Mouse (Mus musculus) MEL (cell line): Measurements from ENCODE around the gene Cd52. TPM values are rescaled to one million over a fixed set of nuclear protein-coding genes. Genes with fewer than 3 reads are reported as not detected.
A peak's percentile ranks its signal among the peaks of the same experiment; 100 is the strongest.

ENCODE experiments used
- DNase-seq: peaks from one replicate; pipeline ENCODE4 v3.0.0; 2011; ENCODE audit warnings: low read depth, low spot score
- H3K27ac ChIP-seq: 2 replicates; pipeline ENCODE4 v1.5.1; 2012; ENCODE audit warnings: low read depth, mild to moderate bottlenecking, control low read depth, low read length, moderate library complexity; ENCODE audit not compliant: control insufficient read depth
- H3K27me3 ChIP-seq, 2 experiments: fragments of 150-350 bp in 1 of 2; sonication (generic) in 1 of 2; 2 replicates each; pipeline ENCODE4 v1.6.1; 2012; ENCODE audit warnings: low read length in 2 of 2, mild to moderate bottlenecking in 2 of 2, improper control_type of control experiment in 1 of 2, moderate library complexity in 1 of 2; ENCODE audit not compliant: insufficient read depth in 2 of 2, control insufficient read depth in 1 of 2
- H3K36me3 ChIP-seq, 2 experiments: 2 replicates each; pipeline ENCODE4 v1.6.1; 2012 to 2014; ENCODE audit warnings: low read length in 2 of 2, improper control_type of control experiment in 1 of 2, inconsistent platforms in 1 of 2, mild to moderate bottlenecking in 1 of 2; ENCODE audit not compliant: insufficient read depth in 2 of 2, control insufficient read depth in 1 of 2
- H3K4me1 ChIP-seq, 2 experiments: fragments of 150-350 bp in 1 of 2; sonication (generic) in 1 of 2; 2 replicates each; pipeline ENCODE4 v1.6.1; 2012; ENCODE audit warnings: low read length in 2 of 2, improper control_type of control experiment in 1 of 2, mild to moderate bottlenecking in 1 of 2; ENCODE audit not compliant: insufficient read depth in 2 of 2, control insufficient read depth in 1 of 2
- H3K4me3 ChIP-seq, 2 experiments: fragments of 150-350 bp in 1 of 2; sonication (generic) in 1 of 2; 2 replicates each; pipeline ENCODE4 v1.5.1; 2012; ENCODE audit warnings: low read depth in 2 of 2, low read length in 2 of 2, mild to moderate bottlenecking in 2 of 2, moderate library complexity in 2 of 2, control low read depth in 1 of 2, improper control_type of control experiment in 1 of 2; ENCODE audit not compliant: control insufficient read depth in 1 of 2, insufficient read depth in 1 of 2
- H3K79me2 ChIP-seq: 2 replicates; pipeline ENCODE4 v1.6.1; 2012; ENCODE audit warnings: mild to moderate bottlenecking, low read length, moderate library complexity; ENCODE audit not compliant: control insufficient read depth, poor library complexity, insufficient read depth
- H3K9ac ChIP-seq: 2 replicates; pipeline ENCODE4 v1.6.1; 2012; ENCODE audit warnings: low read depth, mild to moderate bottlenecking, control low read depth, low read length, moderate library complexity; ENCODE audit not compliant: control insufficient read depth, poor library complexity, severe bottlenecking
- H3K9me3 ChIP-seq: fragments of 150-350 bp; sonication (generic); replicated peaks from 2 replicates; pipeline ENCODE4 v1.6.1; 2012; ENCODE audit warnings: mild to moderate bottlenecking, low read length, improper control_type of control experiment, moderate library complexity; ENCODE audit not compliant: insufficient read depth
- BHLHE40 ChIP-seq: IDR thresholded peaks from 2 replicates; pipeline ENCODE4 v1.6.1; 2012; ENCODE audit warnings: low read depth, mild to moderate bottlenecking, inconsistent platforms, low read length, improper control_type of control experiment, borderline replicate concordance
- CHD1 ChIP-seq: IDR thresholded peaks from 2 replicates; pipeline ENCODE4 v1.6.1; 2012; ENCODE audit warnings: low read depth, mild to moderate bottlenecking, inconsistent platforms, low read length, improper control_type of control experiment
- CHD2 ChIP-seq: IDR thresholded peaks from 2 replicates; pipeline ENCODE4 v1.6.1; 2011; ENCODE audit warnings: low read length, improper control_type of control experiment
- E2F4 ChIP-seq: IDR thresholded peaks from 2 replicates; pipeline ENCODE4 v1.6.1; 2011; ENCODE audit warnings: low read depth, low read length, improper control_type of control experiment, borderline replicate concordance
- ELF1 ChIP-seq: IDR thresholded peaks from 2 replicates; pipeline ENCODE4 v1.6.1; 2014; ENCODE audit warnings: low read depth, mild to moderate bottlenecking, inconsistent platforms, low read length, improper control_type of control experiment, moderate library complexity
- EP300 ChIP-seq, 2 experiments: IDR thresholded peaks; 2 replicates each; pipeline ENCODE4 v1.6.1; 2011; ENCODE audit warnings: improper control_type of control experiment in 2 of 2, low read length in 2 of 2, low read depth in 1 of 2, mild to moderate bottlenecking in 1 of 2
- ETS1 ChIP-seq: IDR thresholded peaks from 2 replicates; pipeline ENCODE4 v1.6.1; 2012; ENCODE audit warnings: low read depth, mild to moderate bottlenecking, inconsistent platforms, low read length, improper control_type of control experiment, moderate library complexity
- GATA1 ChIP-seq: IDR thresholded peaks from 2 replicates; pipeline ENCODE4 v1.6.1; 2011; ENCODE audit warnings: low read depth, low read length, improper control_type of control experiment
- MAFK ChIP-seq: IDR thresholded peaks from 2 replicates; pipeline ENCODE4 v1.6.1; 2011; ENCODE audit warnings: low read depth, mild to moderate bottlenecking, low read length, improper control_type of control experiment, borderline replicate concordance
- MAZ ChIP-seq: IDR thresholded peaks from 2 replicates; pipeline ENCODE4 v1.6.1; 2012; ENCODE audit warnings: low read depth, mild to moderate bottlenecking, inconsistent platforms, low read length, improper control_type of control experiment
- MXI1 ChIP-seq: IDR thresholded peaks from 2 replicates; pipeline ENCODE4 v1.6.1; 2011; ENCODE audit warnings: mild to moderate bottlenecking, low read depth, low read length, improper control_type of control experiment
- NELFE ChIP-seq: IDR thresholded peaks from 2 replicates; pipeline ENCODE4 v1.6.1; 2011; ENCODE audit warnings: low read depth, low read length, improper control_type of control experiment
- POLR2AphosphoS5 ChIP-seq: IDR thresholded peaks from 2 replicates; pipeline ENCODE4 v1.6.1; 2012; ENCODE audit warnings: low read depth, borderline replicate concordance, mild to moderate bottlenecking, inconsistent platforms, low read length, moderate library complexity, mixed read lengths
- RAD21 ChIP-seq: IDR thresholded peaks from 2 replicates; pipeline ENCODE4 v1.6.1; 2011; ENCODE audit warnings: mild to moderate bottlenecking, low read depth, low read length, improper control_type of control experiment
- RCOR1 ChIP-seq: IDR thresholded peaks from 2 replicates; pipeline ENCODE4 v1.6.1; 2012; ENCODE audit warnings: low read depth, mild to moderate bottlenecking, inconsistent platforms, low read length, improper control_type of control experiment
- SIN3A ChIP-seq: IDR thresholded peaks from 2 replicates; pipeline ENCODE4 v1.6.1; 2012; ENCODE audit warnings: low read length, improper control_type of control experiment, inconsistent platforms
- TAL1 ChIP-seq: IDR thresholded peaks from 2 replicates; pipeline ENCODE4 v1.6.1; 2012; ENCODE audit warnings: mild to moderate bottlenecking, inconsistent platforms, low read length, moderate library complexity, mixed read lengths
- TBP ChIP-seq: IDR thresholded peaks from 2 replicates; pipeline ENCODE4 v1.8.0; 2011; ENCODE audit warnings: low read depth, low read length, improper control_type of control experiment
- TCF12 ChIP-seq: IDR thresholded peaks from 2 replicates; pipeline ENCODE4 v1.6.1; 2014; ENCODE audit warnings: low read depth, mild to moderate bottlenecking, inconsistent platforms, low read length, improper control_type of control experiment, moderate library complexity
- USF2 ChIP-seq, 2 experiments: IDR thresholded peaks; 2 replicates each; pipeline ENCODE4 v1.6.1; 2011 to 2012; ENCODE audit warnings: improper control_type of control experiment in 2 of 2, low read length in 2 of 2, borderline replicate concordance in 1 of 2, inconsistent platforms in 1 of 2, low read depth in 1 of 2, mild to moderate bottlenecking in 1 of 2; ENCODE audit not compliant: insufficient read depth in 1 of 2
- ZKSCAN1 ChIP-seq: IDR thresholded peaks from 2 replicates; pipeline ENCODE4 v1.6.1; 2012; ENCODE audit warnings: low read depth, mild to moderate bottlenecking, inconsistent platforms, low read length, improper control_type of control experiment, moderate library complexity
- ZNF384 ChIP-seq: IDR thresholded peaks from 2 replicates; pipeline ENCODE4 v1.6.1; 2012; ENCODE audit warnings: low read depth, mild to moderate bottlenecking, inconsistent platforms, low read length, improper control_type of control experiment
- polyA plus RNA-seq, 2 experiments: library from polyadenylated mRNA; stranded (reverse) in 1 of 2; unstranded in 1 of 2; fragments of >175 nt in 1 of 2; fragments of >200 nt in 1 of 2; gene quantifications; 2 replicates each; pipeline versions ENCODE4 v1.2.1 to v1.2.4; 2012; ENCODE audit warnings: low replicate concordance in 2 of 2, low read depth in 1 of 2; ENCODE audit not compliant: insufficient read length in 2 of 2, insufficient read depth in 1 of 2, missing spikeins in 1 of 2
- total RNA-seq: library from RNA; depleted of rRNA; stranded (reverse); fragments of 300-350 nt; gene quantifications from 2 replicates; pipeline ENCODE4 v1.2.3, GENCODE M21; 2012

The Cd52 gene
- total and polyA plus RNA-seq, 3 experiments: 0.86 to 1.3 TPM; not detected in 1

GRCm38 (mm10) chr4:134106105-134106504 is 11.2 kb upstream of the Cd52 start:
- Histone ChIP-seq H3K9me3 (no peaks in the 10 kb centered on the region), H3K79me2 (no peaks in the 10 kb centered on the region; the same call in 1 of the 2 replicates), H3K4me3 (peak overlapping the region; percentile 11 to 32; a peak in 3 of 4 replicates), H3K27me3 (no peaks in the 10 kb centered on the region), H3K4me1 (peaks cover 16 to 44% of the 10 kb centered on the region in 2 experiments), H3K9ac (peak overlapping the region; percentile 37), H3K27ac (peak overlapping the region; percentile 90), H3K36me3 (peaks cover 0 to 30% of the 10 kb centered on the region in 2 experiments; a peak in 2 of 4 replicates)
- DNase-seq: peak; percentile 86
- TF ChIP-seq ZNF384 (peak; percentile 64), TAL1 (peak; percentile 92), POLR2AphosphoS5 (no peak), RAD21 (no peak), MAFK (no peak), MAZ (peak; percentile 93), BHLHE40 (peak; percentile 47; the same call in 1 of the 2 replicates), EP300 (IDR thresholded peaks at IDR 0.05; ENCODE audit: low read depth in 1 of 2, low read length in 2 of 2) (peak; percentile 79 to 87), TCF12 (peak; percentile 89), ETS1 (peak; percentile 77), GATA1 (peak; percentile 90), SIN3A (peak; percentile 45; the same call in 1 of the 2 replicates), RCOR1 (peak; percentile 72), TBP (0 out of 2 replicates have a peak, but pooled peaks have one; percentile 35), NELFE (no peak)

- no peaks in the 10 kb centered on the region for H3K27me3 ChIP-seq
- peak; percentile 83 for DNase-seq
- 0 out of 2 replicates have a peak, but pooled peaks have one; percentile 31 for TF ChIP-seq MAZ
- TF ChIP-seq NELFE: peak; percentile 63
- TF ChIP-seq TBP: 0 out of 2 replicates have a peak, but pooled peaks have one; percentile 32
- TF ChIP-seq MXI1: peak; percentile 87
- no peak for TF ChIP-seq ZKSCAN1
- 0 out of 2 replicates have a peak, but pooled peaks have one; percentile 65 for TF ChIP-seq CHD1
- TF ChIP-seq TAL1: 0 out of 2 replicates have a peak, but pooled peaks have one; percentile 30
- no peak for TF ChIP-seq E2F4
- peak; percentile 19 for TF ChIP-seq SIN3A
- TF ChIP-seq ELF1: no peak
- TF ChIP-seq USF2 (IDR thresholded peaks at IDR 0.05; ENCODE audit: borderline replicate concordance in 1 of 2, insufficient read depth in 1 of 2, low read depth in 1 of 2, low read length in 2 of 2): no peak
- 0 out of 2 replicates have a peak, but pooled peaks have one; percentile 19 for TF ChIP-seq GATA1
- 0 out of 4 replicates have a peak, but pooled peaks of 1 of the 2 experiments have one; percentile 26 for TF ChIP-seq EP300 (IDR thresholded peaks at IDR 0.05; ENCODE audit: low read depth in 1 of 2, low read length in 2 of 2)
- no peak for TF ChIP-seq CHD2
- H3K4me3 ChIP-seq: peak overlapping the region; percentile 71 to 90
- H3K36me3 ChIP-seq: peaks cover 0 to 20% of the 10 kb centered on the region in 2 experiments; a peak in 2 of 4 replicates
- H3K79me2 ChIP-seq: no peaks in the 10 kb centered on the region; the same call in 1 of the 2 replicates
- H3K9ac ChIP-seq: peak overlapping the region; percentile 70
- peak overlapping the region; percentile 48 for H3K27ac ChIP-seq
- H3K4me1 ChIP-seq: peaks cover 16 to 27% of the 10 kb centered on the region in 2 experiments
- no peaks in the 10 kb centered on the region for H3K9me3 ChIP-seq
Measured at GRCm38 (mm10) chr4:134102742-134103119, 7.8 kb upstream of the Cd52 start.
